Mouse (Mus musculus): ENCODE measurements around the gene Srcin1. TPM values are rescaled to one million over a fixed set of nuclear protein-coding genes. Genes with fewer than 3 reads are reported as not detected.

Srcin1 gene
- total RNA-seq (2015; ENCODE audit: low replicate concordance) (not detected in 2 replicates), total RNA-seq (2017; ENCODE audit: low replicate concordance) (not detected in 2 replicates)

DNA sequence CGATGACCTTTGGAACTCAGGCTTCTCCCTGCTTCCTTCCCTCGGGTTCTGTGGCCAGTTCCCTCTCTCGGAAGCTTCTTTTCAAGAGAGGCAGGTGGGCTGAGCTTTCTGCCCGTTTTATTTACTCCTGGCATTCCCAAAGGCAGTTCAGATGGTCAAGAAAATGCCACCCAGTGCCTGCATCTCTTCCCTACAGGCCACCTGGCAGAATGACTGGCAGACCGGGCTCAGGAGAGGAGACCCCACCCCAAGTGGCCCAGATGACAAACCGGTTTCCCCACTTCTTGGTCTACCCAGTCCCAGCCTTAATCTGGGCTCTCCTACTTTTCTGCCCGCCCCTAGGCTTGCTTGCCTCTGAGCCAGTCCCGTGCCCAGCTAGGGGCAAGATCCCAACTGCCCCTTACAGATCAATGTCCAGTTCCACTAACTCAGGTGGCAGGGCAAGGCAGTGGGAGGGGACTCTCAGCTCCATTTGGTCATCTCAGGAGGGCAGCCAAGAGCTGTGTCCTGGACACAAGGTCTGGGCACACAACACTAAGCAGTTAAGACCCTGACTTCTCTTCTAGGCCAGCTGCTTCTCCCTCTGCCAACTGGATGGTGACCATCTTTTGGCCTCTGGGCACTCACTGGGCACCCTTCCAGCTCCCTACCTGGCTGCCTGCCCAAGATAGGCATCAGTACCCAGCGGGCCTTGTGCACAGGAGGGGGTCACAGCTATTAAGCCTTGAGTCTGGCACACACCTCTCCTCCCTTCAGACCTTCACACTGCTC, at the start of gene Srcin1:
TSS of gene Srcin1 (minus strand) at position 51 of the 771 bp plus-strand sequence.
- peak; percentile 24; the same call in 1 of the 2 replicates for ATAC-seq (replicated peaks; ENCODE audit: low FRiP score, poor library complexity, severe bottlenecking)

GRCm38 (mm10) chr11:97625551-97625950, 49.6 kb upstream of the Srcin1 start:
- ATAC-seq (replicated peaks; ENCODE audit: low FRiP score, poor library complexity, severe bottlenecking) = no peak

- ATAC-seq (replicated peaks; ENCODE audit: low FRiP score, poor library complexity, severe bottlenecking) = no peak
Measured at GRCm38 (mm10) chr11:97623166-97623565, 47.2 kb upstream of the Srcin1 start.

DNA sequence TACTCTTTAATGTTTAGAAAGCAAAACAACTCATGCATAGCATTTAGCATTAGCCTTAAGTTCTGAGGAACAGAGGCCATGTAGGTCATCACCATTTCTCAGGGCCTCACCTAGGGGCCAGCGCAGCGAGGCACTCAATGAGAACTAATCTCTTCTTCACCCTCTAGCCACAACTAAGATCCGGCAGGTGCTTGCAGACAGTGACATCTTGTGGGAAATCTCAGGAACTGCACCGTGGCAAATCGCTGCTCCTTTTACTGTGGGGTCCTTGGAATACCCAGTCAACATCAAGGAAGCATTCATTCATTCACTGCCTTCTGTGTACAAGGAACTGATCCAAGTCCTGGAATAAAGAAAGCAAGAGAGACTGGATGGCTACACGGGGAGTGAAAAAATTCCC, 46.5 kb upstream of the Srcin1 start:
- 0 out of 2 replicates have a peak, but pooled peaks have one; percentile 61 for ATAC-seq (replicated peaks; ENCODE audit: low FRiP score, poor library complexity, severe bottlenecking)

GRCm38 (mm10) chr11:97619391-97619795, 43.4 kb upstream of the Srcin1 start:
- no peak for ATAC-seq (replicated peaks; ENCODE audit: low FRiP score, poor library complexity, severe bottlenecking)

DNA sequence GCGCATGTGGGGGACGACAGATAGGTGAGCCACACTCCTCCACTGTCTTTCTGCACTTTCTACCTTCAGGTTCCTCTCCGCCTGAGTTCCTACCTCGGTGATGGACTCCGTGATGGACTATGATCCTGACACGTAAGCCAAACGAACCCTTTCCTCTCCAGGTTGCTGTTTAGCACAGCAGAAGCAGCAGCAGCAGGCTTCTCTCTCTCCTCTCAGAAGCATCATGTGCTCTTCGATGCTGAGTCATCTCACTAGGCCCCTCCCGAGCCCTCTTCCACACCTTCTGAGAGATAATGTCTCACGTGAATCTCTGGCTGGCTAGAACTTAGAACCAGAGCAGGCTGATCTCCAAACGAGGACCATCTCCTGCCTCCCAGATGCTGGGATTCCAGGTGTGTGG, 42.4 kb upstream of the Srcin1 start:
- ATAC-seq (replicated peaks; ENCODE audit: low FRiP score, poor library complexity, severe bottlenecking) = no peak

- no peak for ATAC-seq (replicated peaks; ENCODE audit: low FRiP score, poor library complexity, severe bottlenecking)
Measured at GRCm38 (mm10) chr11:97615276-97615675, 39.3 kb upstream of the Srcin1 start.

DNA sequence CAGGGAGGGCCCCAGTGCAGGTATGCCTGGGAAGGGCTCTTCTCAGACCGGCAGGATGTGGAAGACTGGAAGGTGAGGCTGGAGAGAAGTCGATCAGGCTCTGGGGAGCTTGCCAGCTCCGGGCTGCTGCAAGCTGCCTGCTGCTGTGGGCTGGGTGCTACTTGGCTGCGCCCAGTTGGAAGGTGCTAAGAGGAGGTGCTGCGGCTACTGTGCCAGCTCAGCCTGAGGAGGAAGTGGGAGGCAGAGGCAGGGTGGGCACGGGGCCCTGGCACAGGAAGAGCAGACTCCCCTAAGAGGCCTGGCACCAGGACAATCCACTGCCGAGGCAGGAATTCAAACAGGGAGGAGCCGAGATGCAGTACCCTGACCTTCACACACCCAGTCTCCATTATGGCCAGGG, 35.1 kb upstream of the Srcin1 start:
- ATAC-seq (replicated peaks; ENCODE audit: low FRiP score, poor library complexity, severe bottlenecking) = 0 out of 2 replicates have a peak, but pooled peaks have one; percentile 39

DNA sequence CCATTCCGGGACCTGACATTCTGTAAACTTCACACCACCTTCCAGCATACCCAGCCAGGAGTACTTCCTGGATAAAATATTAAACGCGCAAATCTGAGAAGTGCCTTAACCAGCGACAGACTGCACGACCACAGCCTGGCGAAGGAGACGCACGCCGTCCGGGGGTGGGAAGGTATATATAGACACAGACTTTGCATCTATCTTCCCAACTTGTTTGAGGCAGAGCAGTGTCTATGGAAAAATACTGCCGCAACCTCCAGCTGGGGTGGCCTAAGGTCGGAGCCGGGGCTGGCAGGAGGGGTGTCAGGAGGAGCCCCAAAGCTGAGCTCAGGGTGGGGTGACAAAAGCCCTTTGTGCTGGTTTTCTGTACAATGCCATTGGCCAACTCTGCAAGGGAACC, 33.8 kb upstream of the Srcin1 start:
- ATAC-seq (replicated peaks; ENCODE audit: low FRiP score, poor library complexity, severe bottlenecking) = no peak

DNA sequence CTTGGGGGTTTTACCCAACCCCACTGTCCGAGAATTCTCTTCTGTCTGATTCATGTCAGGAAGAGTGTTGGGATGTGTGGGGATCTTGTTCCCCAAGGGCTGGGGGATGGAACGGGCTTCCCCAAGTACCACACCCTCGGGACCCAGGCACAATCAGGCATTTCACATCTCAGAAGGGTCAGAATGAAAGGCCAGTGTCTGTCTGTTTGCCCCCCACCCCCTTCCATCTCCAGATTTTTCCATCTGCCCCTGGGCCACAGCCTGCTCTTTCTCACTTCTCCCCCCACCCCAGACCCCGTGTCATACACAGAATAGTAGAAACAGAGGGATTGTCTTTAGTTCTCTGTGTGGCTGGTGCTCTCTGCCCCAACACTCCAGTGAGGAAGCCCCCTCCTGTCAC, 32.9 kb upstream of the Srcin1 start:
- ATAC-seq (replicated peaks; ENCODE audit: low FRiP score, poor library complexity, severe bottlenecking) = no peak

- ATAC-seq (replicated peaks; ENCODE audit: low FRiP score, poor library complexity, severe bottlenecking) = no peak
Measured at GRCm38 (mm10) chr11:97607056-97607725, 31.2 kb upstream of the Srcin1 start.

GRCm38 (mm10) chr11:97603891-97604290, 27.9 kb upstream of the Srcin1 start:
- no peak for ATAC-seq (replicated peaks; ENCODE audit: low FRiP score, poor library complexity, severe bottlenecking)

- ATAC-seq (replicated peaks; ENCODE audit: low FRiP score, poor library complexity, severe bottlenecking) = no peak
Measured at GRCm38 (mm10) chr11:97602223-97602622, 26.2 kb upstream of the Srcin1 start.

DNA sequence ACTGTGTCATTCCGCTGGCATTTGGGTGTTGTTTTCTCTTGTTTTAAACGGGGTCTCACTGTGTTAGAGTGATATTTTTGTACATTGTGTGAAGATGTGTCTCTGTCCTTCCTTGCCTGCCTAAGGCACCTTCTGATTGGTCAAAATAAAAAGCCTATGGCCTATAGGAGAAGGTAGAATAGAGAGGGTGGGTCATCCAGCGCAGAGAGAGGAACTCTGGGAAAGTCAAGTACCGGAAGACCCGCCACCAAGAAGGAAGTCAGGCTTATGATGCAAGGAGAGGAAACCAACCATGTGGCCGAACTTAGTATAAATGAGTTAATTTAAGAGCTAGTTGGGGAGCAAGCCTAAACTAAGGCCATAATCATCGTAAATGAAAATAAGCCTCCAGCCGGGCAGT, 23.1 kb upstream of the Srcin1 start:
- no peak for ATAC-seq (replicated peaks; ENCODE audit: low FRiP score, poor library complexity, severe bottlenecking)

GRCm38 (mm10) chr11:97597945-97598691, 22.1 kb upstream of the Srcin1 start:
- no peak for ATAC-seq (replicated peaks; ENCODE audit: low FRiP score, poor library complexity, severe bottlenecking)

GRCm38 (mm10) chr11:97594136-97594535, 18.1 kb upstream of the Srcin1 start:
- ATAC-seq (replicated peaks; ENCODE audit: low FRiP score, poor library complexity, severe bottlenecking) = no peak

DNA sequence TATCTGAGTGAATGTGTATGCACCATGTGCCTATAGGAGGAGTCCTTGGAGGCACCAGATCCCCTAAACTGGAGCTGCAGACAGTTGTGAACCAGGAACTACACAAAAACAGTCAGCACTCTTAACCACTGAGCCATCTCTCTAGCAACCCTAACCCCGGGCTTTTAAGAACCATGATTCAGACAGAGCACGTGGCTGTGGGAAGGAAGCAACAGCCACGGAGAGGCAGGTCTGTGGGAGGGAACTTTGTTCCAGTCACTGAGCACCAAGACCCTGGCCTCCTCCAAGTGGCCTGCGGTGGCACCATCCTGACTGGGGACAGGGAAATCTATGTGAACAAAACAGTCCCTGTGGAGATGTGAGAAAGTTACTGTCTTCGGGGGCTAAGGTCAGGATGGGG, 15.9 kb upstream of the Srcin1 start:
- ATAC-seq (replicated peaks; ENCODE audit: low FRiP score, poor library complexity, severe bottlenecking) = no peak

GRCm38 (mm10) chr11:97590227-97590960, 14.4 kb upstream of the Srcin1 start:
- ATAC-seq (replicated peaks; ENCODE audit: low FRiP score, poor library complexity, severe bottlenecking) = no peak

DNA sequence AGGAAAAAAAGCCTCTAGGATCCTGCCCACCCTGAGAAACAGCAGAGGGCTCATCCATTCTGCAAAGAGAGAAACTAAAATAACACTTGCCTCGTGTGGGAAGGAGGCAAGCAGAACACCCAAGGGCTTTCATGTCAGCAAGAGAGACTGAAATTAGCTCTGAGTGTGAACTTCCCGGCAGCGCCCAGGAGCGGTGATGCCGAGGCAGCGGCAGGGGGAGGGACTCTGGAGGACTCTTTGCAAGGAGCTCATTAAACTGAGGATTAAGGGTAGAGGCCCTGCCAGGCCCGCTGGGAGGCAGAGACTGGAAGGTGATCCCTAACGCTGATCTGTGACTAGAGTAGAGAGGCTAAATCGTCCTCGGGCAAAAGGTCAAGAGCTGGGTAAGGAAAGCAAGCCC, 13.2 kb upstream of the Srcin1 start:
- ATAC-seq (replicated peaks; ENCODE audit: low FRiP score, poor library complexity, severe bottlenecking) = no peak

- no peak for ATAC-seq (replicated peaks; ENCODE audit: low FRiP score, poor library complexity, severe bottlenecking)
Measured at GRCm38 (mm10) chr11:97585932-97586331, 9.9 kb upstream of the Srcin1 start.
